Mouse (Mus musculus): ENCODE measurements at regions not wholly inside any gene's neighbourhood (a gene's known extent, or its start where the extent isn't known, plus 50 kb on each side); places are given as distances from the start of the nearest gene placed in this dataset.

GRCm38 (mm10) chr12:27408440-27408839 lies 66.1 kb upstream of the Sox11 start:
- no peaks in the 10 kb centered on the region for H3K27me3 ChIP-seq (ENCODE audit: insufficient read depth, low read length)
- peaks cover 8% of the 10 kb centered on the region; the same call in 1 of the 2 replicates for H3K4me1 ChIP-seq (ENCODE audit: insufficient read depth, low read length)
- H3K4me3 ChIP-seq (ENCODE audit: low read length) = no peak overlapping the region
- 57% methylated on average over 4 of the region's 4 CpGs for WGBS
- H3K36me3 ChIP-seq (ENCODE audit: insufficient read depth, low read length) = no peaks in the 10 kb centered on the region
- H3K4me2 ChIP-seq (replicated peaks; ENCODE audit: low read depth, low read length) = no peak overlapping the region
- ATAC-seq (ENCODE audit: low FRiP score, low TSS enrichment) = no peak
- H3K27ac ChIP-seq (ENCODE audit: low read length) = no peak overlapping the region
- H3K9me3 ChIP-seq (ENCODE audit: low read length) = no peaks in the 10 kb centered on the region
- H3K9ac ChIP-seq (replicated peaks; ENCODE audit: low read length) = no peak overlapping the region

GRCm38 (mm10) chr12:27399392-27399791 lies 57.0 kb upstream of the Sox11 start:
- Histone ChIP-seq H3K27ac (ENCODE audit: low read length) (no peak overlapping the region), H3K9ac (replicated peaks; ENCODE audit: low read length) (no peak overlapping the region), H3K36me3 (ENCODE audit: insufficient read depth, low read length) (no peaks in the 10 kb centered on the region), H3K9me3 (ENCODE audit: low read length) (no peaks in the 10 kb centered on the region), H3K4me2 (replicated peaks; ENCODE audit: low read depth, low read length) (no peak overlapping the region), H3K4me3 (ENCODE audit: low read length) (no peak overlapping the region), H3K27me3 (ENCODE audit: insufficient read depth, low read length) (no peaks in the 10 kb centered on the region), H3K4me1 (ENCODE audit: insufficient read depth, low read length) (no peaks in the 10 kb centered on the region)
- 69% methylated on average over 5 of the region's 5 CpGs for WGBS
- no peak for ATAC-seq (ENCODE audit: low FRiP score, low TSS enrichment)
